Mouse (Mus musculus) brain, embryonic 14.5 days (tissue): ENCODE results near the gene Ccl5. TPM values are rescaled to one million over a fixed set of nuclear protein-coding genes. Genes with fewer than 3 reads are reported as not detected.
"Not testable (repeated sequence)": the region's sequence is repeated elsewhere in the genome, so short reads cannot be mapped to it uniquely, and the experiment has no call there.

Source experiments
- DNase-seq: peaks from one replicate; pipeline ENCODE4 v3.0.0-alpha.2; 2011; ENCODE audit warnings: low read depth
- CTCF ChIP-seq: fragments of 200-500 bp; IDR thresholded peaks from 2 replicates; pipeline ENCODE4 v1.5.1; 2012; ENCODE audit warnings: inconsistent platforms, mild to moderate bottlenecking, moderate library complexity, borderline replicate concordance; ENCODE audit not compliant: insufficient read depth, insufficient read length; ENCODE audit errors: extremely low read depth
- POLR2A ChIP-seq: fragments of 200-500 bp; IDR thresholded peaks from 2 replicates; pipeline ENCODE4 v1.6.1; 2012; ENCODE audit warnings: mild to moderate bottlenecking, inconsistent platforms, borderline replicate concordance; ENCODE audit not compliant: poor library complexity, insufficient read depth, insufficient read length, severe bottlenecking; ENCODE audit errors: extremely low read depth
- polyA plus RNA-seq: library from polyadenylated mRNA; depleted of rRNA; stranded (reverse); fragments of >200 nt; gene quantifications from 2 replicates; pipeline ENCODE4 v1.2.3, GENCODE M21; 2012

Ccl5 gene
- polyA plus RNA-seq, 1 experiment = 0.21 TPM

- DNase-seq = peak; percentile 11
- TF ChIP-seq CTCF (no peak), POLR2A (no peak)
Measured at GRCm38 (mm10) chr11:83563754-83564153, 33.4 kb upstream of the Ccl5 start.

GRCm38 (mm10) chr11:83562311-83562887 is 32.1 kb upstream of the Ccl5 start:
- DNase-seq = no peak
- TF ChIP-seq CTCF = no peak
- no peak for TF ChIP-seq POLR2A

- TF ChIP-seq CTCF (no peak), POLR2A (no peak)
- DNase-seq = no peak
Measured at GRCm38 (mm10) chr11:83560405-83560804, 30.1 kb upstream of the Ccl5 start.

- no peak for TF ChIP-seq POLR2A
- no peak for TF ChIP-seq CTCF
- no peak for DNase-seq
Measured at GRCm38 (mm10) chr11:83557074-83557473, 26.8 kb upstream of the Ccl5 start.

GRCm38 (mm10) chr11:83556085-83556781 is 25.9 kb upstream of the Ccl5 start:
- DNase-seq = peak; percentile 89
- TF ChIP-seq CTCF (peak; percentile 34; the same call in 1 of the 2 replicates), POLR2A (no peak)

- no peak for TF ChIP-seq CTCF
- TF ChIP-seq POLR2A = no peak
- DNase-seq = no peak
Measured at GRCm38 (mm10) chr11:83551668-83552067, 21.4 kb upstream of the Ccl5 start.

- not testable (repeated sequence) for DNase-seq
Measured at GRCm38 (mm10) chr11:83551037-83551436, 20.7 kb upstream of the Ccl5 start.

- TF ChIP-seq CTCF (no peak), POLR2A (no peak)
- DNase-seq = no peak
Measured at GRCm38 (mm10) chr11:83550186-83550632, 19.9 kb upstream of the Ccl5 start.

- TF ChIP-seq CTCF (no peak), POLR2A (no peak)
- DNase-seq = no peak
Measured at GRCm38 (mm10) chr11:83544214-83544613, 13.9 kb upstream of the Ccl5 start.

- TF ChIP-seq CTCF (no peak), POLR2A (no peak)
- no peak for DNase-seq
Measured at GRCm38 (mm10) chr11:83541415-83541814, 11.1 kb upstream of the Ccl5 start.

- TF ChIP-seq POLR2A (no peak), CTCF (no peak)
- no peak for DNase-seq
Measured at GRCm38 (mm10) chr11:83540931-83541330, 10.6 kb upstream of the Ccl5 start.

GRCm38 (mm10) chr11:83538705-83539314 is 8.5 kb upstream of the Ccl5 start:
- TF ChIP-seq POLR2A (no peak), CTCF (no peak)
- no peak for DNase-seq

- TF ChIP-seq POLR2A = no peak
- DNase-seq = no peak
Measured at GRCm38 (mm10) chr11:83536831-83537230, 6.5 kb upstream of the Ccl5 start.
